Mouse (Mus musculus): ENCODE measurements around the gene Abcb4.
"Not testable (repeated sequence)": the region's sequence is repeated elsewhere in the genome, so short reads cannot be mapped to it uniquely, and the experiment has no call there.

Gene Abcb4

DNA sequence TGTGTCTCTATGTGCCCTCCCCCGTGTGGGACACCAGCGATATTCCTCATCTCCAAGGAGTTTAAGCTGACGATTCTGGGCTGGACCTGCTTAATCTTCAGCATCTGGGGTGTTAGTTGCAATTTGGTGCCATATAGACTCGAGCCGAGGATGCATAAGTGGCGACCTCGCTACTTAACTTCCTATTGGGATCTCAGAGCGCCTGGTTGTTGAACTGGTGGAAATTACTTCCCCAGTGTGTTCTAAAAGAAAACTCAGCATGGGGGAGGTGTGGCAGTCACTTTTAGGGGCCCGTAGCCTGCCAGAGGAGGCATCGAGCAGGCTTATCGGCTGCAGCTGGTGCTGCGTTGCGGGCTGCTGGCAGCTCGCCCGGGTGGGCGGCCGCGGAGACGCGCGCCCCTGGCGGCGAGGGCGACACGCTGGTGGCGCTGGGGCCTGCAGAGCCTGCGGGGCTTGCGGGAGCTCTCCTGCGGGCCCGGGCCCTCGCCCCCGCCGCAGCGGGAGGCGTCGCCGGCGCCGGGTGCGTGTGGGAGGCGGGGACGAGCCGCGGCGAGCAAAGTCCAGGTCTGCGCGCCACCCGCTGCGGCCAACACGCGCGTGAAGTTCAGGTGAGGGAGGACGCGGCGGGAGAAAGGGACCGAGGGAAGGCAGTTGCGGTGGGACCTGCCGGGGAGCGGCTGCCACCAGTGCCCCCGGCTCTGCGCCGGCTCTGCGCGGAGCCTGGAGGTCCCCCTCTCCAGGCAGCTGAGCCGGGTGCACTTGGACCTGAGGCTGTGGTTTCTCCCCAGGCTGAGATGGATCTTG lies at the start of gene Abcb4:
Gene Abcb4, plus strand, starts transcription at position 418 of the 804 bp plus-strand sequence.
- peak; percentile 8 for DNase-seq (ENCODE audit: low spot score)

DNA sequence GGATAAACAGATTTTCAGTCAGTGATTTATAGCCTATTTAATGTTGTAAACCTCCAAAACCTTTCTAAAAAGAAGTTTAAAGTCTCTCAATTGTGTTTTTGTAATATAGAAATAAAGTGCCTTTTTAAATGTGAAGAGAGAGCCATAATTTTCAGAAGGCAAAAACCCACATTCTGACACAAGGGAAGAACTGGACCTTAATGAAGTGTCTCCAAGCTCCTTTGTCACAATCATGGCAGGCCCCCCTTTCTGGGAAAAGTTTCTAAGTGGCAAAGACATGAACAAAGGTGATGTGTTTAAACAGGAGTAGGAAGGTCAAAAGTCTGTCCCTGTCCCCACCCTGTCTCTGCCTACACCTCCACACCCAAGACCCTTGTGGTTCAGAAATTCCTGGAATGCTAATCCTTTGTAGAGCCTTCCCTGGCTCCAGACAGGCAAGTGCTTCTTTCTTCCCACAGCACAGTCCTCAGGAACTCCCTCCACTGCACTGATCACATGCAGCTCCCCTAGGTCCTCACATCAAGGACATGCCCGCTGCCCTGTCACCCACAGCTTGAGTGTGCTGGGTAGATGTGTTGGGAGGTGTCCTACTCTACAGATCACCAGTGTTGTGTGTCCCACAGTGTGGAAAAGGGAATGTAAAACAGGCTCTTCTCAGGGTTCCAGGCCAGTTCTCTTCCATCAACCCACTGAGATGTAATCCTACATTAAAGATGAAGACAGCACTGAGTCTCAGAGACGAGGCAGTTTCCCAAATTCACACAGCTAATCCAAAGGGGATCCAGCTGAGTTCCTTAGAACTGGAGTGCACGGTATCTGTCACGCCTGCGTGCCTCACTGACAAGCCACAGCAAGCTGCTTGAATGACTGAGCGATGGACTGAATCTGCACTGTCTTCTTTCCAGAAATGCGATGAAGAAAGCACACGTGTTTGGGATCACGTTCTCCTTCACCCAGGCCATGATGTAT lies 44.6 kb upstream of the Abcb4 start:
- not testable (repeated sequence) for DNase-seq (ENCODE audit: low spot score)

DNA sequence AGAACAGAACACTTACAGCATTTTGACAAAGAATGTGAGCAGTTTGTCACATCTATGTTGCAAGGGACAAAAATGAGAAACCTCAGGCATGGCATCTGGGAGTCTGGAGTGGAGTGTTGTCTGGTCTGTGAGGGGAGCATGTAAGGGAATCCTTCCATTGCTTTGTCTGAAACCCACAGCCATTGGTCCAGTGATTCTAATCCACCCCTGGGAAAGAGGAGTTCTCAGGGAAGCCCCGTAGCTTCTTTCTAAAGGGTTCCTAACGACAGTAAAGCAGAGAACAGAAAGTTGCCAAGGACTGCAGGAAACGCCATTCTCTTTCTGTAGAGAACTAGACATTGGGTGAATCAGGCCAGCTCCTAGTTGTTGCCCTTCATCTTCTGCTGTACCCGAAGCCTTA lies 42.7 kb upstream of the Abcb4 start:
- no peak for DNase-seq (ENCODE audit: low spot score)

DNA sequence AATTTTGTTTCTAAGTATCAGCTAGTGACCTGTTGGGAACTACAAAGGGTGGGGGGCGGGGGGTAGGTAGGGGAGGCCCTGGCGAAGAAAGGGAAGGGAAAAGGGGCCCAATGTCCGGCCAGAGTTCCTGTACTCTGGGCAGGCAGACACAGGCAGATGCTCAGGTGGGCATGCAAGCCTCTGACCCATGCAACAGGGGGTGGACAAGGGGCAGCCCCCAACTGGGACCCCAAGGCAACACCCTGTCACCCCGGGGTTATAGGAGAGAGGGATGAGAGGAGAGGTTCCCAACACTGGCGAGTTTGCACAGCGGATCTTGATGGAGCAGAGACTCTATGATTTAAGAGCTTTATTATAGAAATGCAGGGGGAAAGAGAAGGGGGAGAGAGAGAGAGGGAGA lies 36.3 kb upstream of the Abcb4 start:
- DNase-seq (ENCODE audit: low spot score), result no peak

DNA sequence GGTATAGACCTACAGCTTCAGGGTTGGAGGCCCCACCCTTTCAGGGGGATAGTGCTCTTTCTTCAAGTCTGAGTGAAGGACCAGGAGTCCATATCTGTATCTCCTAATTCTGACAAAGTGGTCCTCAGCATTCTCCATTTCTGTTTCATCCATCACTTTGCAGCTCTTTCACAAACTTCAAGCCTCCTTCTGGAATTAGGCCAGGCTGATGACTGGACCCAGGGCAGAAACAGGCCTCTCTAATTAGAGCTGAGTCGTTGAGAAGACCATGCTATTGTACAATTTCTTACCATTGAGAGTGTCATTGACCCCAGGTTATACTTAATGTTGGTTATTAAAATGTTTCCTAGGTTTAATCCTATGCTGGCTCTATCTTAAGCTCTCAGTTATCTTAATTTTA lies 31.7 kb upstream of the Abcb4 start:
- no peak for DNase-seq (ENCODE audit: low spot score)

DNA sequence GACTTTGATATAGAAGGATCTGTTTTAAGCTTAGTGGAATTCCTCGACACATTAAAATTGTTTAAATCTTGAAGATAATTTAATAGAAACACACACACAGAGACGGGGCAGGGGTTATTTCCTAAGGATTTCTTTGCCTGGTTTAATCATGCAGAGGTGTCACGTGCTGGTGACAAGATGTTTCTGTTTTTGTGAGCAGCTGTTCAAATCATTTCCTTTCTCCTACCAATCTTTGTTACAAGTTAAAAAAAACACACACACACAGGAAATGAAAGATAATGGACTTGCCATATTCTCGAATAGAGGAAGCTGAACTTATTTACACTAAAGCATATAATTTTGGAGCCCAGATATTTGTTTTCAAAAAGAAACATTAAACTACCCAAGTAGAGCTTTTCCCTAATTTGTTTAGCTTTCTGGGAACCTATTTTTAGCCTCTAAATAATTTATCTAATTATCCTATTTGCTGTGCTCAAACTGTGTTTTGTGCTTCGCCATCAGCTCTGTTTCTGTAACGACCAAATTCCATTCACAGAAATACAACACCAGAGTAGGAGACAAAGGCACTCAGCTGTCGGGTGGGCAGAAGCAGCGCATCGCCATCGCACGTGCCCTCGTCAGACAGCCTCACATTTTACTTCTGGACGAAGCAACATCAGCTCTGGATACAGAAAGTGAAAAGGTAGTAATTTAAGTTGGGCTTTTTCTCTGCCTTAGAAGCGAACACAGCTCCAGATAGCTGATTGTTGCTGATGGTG lies 29.8 kb upstream of the Abcb4 start:
- no peak for DNase-seq (ENCODE audit: low spot score)

DNA sequence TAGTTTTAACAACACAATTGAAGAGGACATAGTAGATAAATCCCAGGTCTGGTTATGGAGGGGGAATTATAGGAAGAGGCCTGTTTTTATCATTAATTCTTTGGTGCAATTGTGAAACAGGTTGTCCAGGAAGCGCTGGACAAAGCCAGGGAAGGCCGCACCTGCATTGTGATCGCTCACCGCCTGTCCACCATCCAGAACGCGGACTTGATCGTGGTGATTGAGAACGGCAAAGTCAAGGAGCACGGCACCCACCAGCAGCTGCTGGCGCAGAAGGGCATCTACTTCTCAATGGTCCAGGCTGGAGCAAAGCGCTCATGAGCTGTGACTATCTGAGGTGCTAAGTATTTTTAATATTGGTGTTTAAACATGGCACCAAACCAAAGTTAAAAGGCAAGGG lies 27.9 kb upstream of the Abcb4 start:
- DNase-seq (ENCODE audit: low spot score), result not testable (repeated sequence)

DNA sequence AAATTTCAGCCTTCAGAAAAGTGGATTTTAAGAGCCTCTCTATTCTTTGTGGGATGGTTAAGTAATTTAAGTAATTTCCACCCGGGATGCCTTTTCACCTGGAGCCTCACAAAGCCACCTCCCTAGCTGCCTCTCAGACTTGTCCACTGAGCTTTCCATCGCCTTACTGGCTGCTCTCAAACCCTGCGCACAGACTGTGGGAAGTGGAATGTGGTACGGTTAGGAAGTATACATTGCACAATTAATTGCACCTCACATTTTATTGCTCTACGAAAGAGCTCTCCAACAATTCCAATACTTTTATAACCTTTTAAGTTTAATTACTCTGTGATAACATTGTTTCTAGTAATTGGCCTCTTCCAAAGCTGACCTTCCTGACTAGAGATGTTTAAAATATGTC lies 27.2 kb upstream of the Abcb4 start:
- DNase-seq (ENCODE audit: low spot score), result no peak

DNA sequence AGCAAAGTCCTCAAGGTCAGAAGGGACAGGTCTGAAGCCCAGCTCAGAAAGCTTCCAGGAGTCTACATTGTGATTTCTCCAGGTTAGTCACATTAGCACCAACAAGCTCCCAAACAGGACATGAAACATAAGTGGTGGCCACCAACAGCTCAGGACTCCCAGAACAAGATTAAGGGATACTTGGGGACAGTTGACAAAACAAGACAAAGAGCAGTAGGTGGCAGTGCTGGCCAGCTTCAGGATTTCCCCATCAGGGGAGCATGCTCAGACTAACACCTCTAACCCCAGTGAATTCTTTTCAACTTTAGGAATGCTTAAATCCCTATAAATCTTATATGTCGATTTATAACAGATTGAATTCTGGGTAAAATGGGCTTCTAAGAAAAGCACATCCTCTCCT lies 25.5 kb upstream of the Abcb4 start:
- DNase-seq (ENCODE audit: low spot score), result no peak

DNA sequence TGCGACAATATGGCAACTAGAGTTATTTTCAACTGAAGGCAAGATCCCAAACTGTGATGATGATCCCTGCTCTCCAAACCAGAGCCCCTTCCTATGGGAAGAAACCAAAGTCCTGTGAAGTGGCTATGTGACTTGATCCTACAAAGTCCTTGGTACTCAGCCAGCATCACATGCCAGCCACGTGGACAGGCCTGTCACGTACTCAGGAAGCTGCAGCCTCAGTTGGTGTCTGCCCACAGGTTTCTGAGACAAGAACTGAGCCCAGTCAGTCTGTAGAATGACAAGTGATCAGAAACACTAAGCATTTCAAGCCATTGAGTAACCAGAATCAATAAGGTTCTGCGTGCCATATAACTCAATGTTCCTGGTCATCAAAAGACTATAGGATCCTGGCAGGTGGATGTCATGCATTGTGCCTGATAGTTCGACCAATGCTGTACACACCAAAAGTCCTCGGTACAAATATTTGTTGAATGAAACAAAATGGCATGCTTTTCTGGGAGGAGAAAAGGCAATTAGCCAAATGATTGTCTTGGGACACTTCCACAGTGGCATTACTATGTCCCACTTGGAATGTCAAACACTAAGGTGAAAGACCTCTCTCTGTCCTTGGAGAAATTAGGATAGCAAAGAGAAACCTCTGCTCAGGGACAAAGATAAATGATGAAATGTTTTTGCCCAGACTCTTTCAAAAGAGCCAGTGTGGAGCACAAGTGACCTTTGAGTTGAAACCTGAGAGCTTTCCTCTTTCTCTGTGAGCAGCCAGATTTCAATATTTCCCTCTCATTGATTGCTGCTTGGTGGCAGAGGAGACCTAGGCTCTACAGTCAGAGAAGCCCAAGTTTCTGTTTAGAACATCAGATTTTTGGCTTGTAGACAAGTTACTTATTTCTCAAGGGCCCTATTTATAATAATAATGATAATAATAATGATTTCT lies 20.3 kb upstream of the Abcb4 start:
- DNase-seq (ENCODE audit: low spot score), result no peak

DNA sequence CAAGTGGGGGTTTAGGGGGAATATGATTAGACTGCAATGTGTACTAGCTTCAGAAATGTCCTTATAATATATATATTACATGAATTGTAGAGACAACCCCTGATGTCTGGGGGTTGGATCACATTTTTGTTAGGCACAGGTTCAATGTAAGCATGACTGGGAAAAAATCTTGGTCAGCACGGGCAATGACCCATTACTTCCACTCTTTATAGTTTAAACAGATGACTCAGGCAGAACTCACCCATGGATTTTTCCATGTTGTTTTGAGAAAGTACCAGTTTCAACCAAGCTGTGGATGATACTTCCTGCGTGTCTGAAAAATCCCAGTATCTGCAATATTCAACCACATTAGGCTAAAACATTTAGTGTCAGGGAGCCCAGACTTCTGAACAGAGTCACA lies 16.4 kb upstream of the Abcb4 start:
- no peak for DNase-seq (ENCODE audit: low spot score)

DNA sequence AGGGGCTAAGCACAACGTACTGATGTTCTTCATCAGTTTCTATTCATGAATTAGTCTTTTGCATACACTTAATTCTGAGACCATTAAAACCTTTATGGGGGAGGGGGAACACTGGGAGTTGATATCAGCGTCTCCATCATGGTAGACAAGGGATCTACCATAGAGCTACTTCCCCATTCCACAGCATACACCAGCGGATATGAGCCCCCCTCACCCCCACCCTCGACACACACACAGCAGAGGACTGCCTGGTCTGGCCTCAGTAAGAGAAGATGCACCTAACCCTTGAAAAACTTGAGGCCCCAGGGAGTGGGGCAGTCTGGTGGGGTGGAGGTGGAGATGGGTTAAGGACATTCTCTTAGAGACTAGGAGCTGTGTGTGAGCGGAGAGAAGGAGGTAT lies 15.7 kb upstream of the Abcb4 start:
- DNase-seq (ENCODE audit: low spot score), result no peak

DNA sequence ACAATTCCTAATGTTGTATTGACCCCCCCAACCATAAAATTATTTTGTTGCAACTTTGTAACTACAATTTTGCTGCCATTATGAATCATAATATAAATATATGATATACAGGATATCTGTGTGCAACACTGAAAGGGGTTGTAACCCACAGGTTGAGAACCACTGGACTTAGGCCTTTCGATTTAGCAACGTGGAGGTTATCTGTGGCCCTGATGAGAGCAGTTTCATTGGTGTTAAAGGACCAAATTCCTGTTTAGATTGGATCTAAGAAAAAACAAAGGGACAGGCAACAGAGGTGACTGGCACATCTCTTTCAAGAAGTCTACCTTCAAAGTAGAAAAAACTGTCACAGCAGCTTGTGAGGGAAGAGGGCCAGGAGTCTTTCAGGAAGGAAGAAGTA lies 7.7 kb upstream of the Abcb4 start:
- DNase-seq (ENCODE audit: low spot score), result no peak

DNA sequence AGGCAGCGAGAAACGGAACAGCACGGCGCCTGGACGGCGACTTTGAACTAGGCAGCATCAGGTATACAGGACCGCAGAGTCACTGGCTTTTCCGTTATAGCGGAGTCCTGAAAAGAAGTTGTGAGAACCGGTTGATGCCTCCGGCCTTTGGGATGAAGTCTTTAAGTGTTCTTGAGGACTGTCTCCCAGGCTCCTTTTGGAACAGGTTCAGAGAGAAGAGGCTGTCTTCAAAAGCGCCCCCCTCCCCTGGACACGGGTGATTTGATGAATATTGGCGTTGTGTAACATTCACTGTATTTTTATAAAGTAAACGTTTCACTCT lies 548 bp downstream of the Abcb4 start:
- no peak for DNase-seq (ENCODE audit: low spot score)

DNA sequence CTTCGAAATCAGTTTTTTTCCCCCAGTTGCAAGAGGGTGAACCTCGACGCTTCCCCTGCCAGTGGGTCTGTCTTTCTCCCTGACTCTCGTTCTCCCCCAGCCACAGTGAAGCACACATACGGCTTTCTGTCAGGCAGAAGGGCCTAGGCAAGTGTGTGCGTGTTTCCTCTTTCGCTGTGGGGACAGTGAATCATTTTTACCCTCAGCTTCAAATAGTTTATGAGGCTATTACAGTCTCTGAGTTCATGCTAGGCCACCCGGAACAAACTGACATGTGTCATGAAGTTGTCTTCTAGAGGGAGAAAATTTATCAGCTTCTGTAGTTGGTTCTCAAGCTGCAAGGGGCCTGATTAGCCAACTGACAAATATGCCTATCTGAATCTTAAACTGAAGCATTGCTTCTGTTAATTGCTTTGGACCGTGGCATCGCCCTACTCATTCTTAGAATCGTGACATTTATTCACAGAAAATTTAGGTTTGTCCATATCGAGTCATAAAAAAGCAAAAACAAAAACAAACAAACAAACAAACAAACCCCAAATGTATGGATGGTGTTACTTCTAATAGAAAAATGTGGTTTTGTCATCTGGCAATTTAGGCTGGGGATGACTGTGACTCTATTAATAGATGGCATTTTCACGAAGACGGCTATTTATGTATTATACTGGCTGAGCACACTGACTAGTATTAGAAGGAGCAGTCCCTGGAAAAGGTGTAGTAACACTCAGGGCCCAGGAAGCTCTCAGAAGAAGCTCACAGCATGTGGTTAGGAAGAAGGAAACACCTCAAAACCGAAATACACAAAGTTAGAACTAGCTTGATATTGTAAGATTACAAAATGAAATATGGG lies 1.3 kb downstream of the Abcb4 start:
- DNase-seq (ENCODE audit: low spot score), result no peak

DNA sequence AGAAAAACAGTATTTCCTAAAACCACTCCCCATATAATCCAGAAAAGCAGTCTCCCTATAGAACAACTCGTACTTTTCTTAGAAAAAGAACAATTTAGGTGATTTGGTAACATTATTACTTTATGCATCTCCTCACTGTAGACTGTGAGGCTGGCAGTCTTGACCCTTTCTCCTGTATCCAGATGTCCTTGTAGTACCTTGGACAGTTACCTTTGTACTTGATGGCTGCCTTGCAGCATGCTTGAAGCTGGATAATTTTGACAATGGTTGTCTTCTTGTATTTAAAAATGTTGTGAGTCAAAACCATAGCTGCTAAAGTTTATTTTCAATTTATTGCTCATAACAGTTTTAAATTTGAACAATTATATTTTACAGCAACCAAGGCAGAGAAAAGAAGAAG lies 2.7 kb downstream of the Abcb4 start:
- no peak for DNase-seq (ENCODE audit: low spot score)

DNA sequence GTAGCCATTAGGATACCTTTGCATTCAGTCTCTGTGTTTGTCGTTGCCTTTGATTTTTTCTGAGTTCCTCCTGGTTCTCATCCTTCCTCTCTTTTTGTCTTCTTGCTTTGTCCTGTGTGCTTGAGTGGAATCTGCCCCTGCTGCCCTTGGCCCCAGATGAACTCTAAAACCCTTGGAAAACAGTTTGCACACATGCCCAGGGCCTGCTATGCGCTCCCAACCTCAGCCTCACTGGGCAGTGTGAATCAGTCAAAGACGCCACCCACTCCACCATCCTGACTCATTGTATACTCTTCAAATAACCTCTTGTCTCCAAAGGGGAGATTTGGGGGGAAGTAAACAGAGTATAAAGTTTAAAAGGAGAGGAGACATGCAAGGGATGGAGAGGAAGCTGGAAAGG lies 4.7 kb downstream of the Abcb4 start:
- no peak for DNase-seq (ENCODE audit: low spot score)

DNA sequence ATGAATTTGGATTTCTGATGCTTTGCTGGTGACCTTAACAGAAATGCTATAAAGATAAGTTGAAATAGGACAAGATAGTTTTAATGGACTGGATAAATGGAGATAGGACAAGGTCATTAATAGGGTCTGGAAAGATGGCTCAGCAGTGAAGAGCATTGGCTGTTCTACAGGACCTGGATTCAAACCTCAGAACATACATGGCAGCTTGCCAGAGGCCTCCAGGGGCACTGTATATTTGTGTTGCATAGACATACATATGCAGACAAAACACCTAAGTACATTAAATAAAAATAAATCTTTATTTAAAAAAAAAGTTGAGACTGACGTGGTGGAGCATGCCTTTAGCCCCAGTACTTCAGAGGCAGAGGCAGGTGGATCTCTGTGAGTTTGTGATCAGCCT lies 7.5 kb downstream of the Abcb4 start:
- DNase-seq (ENCODE audit: low spot score), result no peak

DNA sequence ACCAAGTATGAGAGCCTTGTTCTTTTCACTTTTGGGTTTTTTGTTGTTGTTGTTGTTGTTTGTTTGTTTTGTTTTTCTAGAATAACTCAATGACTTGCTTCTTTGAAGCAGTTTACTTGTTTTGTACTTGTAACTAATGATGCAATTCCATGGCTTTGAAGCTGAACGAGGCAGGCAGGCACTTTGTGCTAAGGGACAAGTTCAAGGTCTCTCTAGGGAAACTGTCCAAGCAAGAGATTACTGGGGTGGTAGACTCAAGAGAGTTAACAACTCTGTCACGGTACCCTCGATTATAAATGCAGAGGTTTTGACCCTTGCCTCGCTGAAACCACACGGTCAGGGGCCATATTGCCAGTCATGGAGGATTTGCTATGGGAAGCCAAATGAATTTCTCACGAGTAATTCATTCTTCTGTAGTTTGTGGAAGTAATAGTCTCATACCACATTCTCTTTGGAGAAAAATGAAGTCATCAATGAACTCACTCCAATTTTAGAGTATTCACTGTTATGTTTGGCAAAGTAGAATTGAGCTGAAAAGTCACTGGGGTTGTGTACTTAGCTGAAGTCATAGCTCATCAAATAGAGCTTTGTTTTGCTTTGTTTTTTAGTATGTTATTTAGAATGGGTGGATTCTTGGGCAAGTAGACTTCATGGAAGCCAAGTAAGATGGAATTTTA lies 8.8 kb downstream of the Abcb4 start:
- no peak for DNase-seq (ENCODE audit: low spot score)

DNA sequence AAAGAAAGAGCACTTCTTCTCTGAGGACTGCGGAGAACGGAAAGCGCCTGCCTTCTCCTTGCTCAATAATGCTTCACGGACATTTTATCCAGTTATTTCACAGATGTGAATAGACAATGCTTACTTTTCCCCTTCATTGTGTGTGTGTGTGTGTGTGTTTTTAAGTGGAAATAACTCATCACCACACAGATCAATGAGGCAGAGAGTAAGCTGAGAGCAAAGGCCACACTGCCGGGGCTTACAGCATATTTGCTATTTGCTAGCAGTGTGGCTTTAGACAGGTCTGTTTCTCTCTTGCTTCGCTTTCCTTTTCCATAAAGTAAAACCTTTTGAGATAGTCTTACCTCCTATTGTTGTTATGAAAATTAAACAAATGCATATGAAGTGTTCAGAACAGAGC lies 11.0 kb downstream of the Abcb4 start:
- no peak for DNase-seq (ENCODE audit: low spot score)

Data from urinary bladder, postnatal 14 days (tissue).